Mouse (Mus musculus) embryo, embryonic 11 days (tissue): Measurements from ENCODE around the gene Notch1.

ENCODE experiments used
- DNase-seq: peaks from one replicate; pipeline ENCODE4 v3.0.0-alpha.2; 2015

Notch1 gene

DNA sequence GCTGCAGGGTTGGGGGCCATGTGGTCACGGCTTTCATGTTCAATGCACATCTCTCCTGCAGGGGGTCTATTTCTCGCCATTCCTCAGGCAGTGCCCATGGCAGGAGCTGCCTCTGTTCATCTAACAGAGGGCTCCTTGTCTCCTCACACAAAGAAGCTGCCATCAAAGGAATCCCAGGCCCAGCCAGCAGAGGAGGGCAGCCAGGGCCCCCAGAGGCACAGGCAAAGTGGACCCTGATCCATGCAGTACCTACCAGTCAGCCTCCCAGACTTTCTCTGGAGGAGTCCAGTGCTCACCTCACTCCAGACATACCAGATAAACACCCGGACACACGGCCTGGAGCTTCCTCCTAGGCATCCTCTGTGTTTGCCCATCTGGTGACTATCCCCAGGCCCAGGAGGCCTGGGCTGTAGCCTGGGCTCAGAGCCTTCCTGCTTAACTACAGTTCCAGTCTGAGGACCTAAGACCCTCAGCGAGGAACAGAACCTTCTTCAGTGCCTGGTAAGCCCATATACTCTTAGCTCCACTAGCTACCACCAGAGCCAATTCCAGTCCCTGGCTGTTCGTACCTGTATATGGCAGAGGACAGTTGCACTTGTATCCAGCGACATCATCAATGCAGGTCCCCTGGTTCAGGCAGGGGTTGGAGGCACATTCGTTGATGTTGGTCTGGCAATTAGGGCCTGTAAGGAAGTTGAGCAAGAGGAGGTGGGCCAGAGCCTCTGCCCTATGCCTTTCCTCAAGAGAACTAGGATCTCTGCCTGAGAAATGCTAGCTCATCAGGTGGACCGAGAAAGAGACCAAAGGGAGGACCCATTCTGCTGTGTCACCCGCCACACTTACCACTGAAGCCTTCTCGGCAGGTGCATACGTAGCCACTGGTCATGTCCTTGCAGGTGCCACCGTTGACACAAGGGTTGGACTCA lies 40.7 kb downstream of the Notch1 start:
- DNase-seq: peak; percentile 53

DNA sequence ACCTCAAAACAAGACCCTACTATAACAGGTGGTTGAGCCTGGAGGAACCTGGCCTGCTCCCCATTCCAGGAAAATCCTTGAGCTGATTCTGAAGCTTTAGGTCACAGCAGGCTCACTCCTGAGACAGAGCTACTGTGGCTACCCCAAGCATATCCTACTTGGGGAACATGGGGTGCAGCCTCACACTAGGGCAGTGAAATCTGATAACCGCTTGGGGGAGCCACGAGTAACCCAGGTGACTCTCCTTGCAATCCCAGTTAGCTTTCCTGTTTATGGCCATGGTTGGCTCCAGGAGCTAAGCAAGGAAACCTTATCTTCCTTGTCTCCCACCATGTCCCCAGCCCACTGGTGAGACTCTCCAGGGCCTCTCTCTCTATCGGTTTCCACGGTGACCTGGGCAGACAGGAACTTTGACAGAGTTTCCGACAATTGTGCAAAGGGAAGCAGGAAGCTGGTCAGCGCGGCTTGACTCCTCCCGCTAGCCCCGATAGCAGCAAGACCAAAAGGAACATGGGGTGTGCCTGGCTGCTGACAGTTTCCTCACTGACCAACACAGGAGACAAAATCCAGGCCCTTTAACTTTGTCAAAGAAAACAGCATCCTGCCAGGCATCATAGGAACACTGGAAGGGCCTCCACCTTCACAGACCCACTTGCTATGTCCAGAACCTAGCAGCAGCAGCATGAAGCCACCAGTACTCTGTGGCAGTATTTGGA lies 41.5 kb downstream of the Notch1 start:
- DNase-seq: peak; percentile 48

DNA sequence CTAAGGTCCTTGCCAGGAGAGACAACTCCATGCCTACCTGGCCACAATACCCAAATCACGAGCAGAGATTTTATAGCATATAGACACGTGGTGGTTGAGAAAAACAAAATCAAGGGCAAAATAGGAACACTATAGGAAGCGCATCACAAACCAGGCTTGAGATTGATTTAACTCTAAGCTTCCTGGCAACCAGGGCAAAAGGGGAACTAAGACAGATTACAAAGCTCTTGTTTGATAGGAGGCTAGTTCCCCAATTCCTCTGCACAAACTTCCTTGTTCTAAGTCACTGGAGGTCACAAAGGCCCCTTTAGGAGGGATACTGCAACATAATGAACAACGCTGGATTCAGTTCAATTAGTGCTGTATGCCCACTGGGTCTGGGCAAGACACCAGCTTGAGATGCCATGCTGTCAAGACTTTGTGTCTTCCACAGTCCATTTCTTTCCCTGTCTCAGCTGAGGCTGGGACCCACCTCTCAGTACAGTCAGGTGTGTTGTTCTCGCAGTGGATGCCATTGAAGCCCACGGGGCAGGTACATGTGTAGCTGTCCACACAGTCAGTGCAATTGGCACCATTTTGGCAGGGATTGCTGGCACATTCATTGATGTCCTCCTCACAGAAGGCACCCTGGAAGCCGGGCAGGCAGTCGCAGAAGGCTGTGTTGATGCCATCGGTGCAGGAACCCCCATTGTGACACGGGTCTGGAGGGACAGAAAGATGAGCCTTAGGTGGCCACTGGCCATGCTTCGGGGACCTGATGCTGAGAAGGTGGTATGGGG lies 44.0 kb downstream of the Notch1 start:
- no peak for DNase-seq

DNA sequence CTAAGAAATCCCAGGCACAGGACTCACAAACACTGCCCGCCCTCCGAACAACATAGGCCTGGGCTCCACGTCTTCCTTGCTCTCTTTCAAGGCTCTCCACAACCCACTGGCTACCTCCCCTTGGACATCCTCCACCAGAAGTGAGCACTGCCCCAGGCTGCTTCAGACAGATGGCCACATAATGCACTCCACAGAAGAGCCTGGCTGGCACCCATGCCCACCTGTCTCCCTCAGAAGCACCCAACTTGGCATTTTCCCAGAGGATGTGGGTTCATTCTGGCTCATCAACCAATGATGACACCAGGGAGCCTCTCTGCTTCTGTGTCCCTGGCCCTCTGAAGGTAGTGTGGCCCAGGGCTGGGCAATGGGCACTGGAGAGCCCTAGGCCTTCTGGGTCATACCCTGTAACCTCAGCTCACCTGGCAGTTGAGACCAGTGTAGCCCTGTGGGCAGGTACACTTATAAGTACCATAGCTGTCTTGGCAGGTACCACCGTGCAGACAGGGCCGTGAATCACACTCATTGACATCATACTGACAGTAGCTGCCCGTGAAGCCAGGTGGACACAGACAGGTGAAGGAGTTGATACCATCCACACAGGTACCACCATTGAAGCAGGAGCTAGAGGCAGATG lies 44.7 kb downstream of the Notch1 start:
- no peak for DNase-seq

DNA sequence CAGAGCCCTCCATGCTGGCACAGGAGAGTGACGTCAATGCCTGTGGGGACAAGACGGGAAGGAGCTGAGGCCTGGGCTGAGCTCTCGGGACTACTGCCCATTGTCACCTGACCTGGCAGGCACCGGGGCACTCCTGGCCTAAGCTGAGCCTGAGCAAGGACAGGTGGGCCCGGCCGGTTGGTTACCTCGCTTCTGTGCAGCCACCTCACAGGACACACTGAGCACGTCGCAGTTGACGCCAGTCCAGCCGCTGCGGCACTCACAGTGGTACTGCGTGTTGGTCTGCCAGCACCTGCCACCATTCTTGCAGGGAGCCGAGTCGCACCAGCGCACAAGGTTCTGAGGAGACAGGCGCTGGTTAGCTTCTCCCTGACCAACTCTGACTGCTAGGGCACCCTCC lies 45.5 kb downstream of the Notch1 start:
- no peak for DNase-seq

DNA sequence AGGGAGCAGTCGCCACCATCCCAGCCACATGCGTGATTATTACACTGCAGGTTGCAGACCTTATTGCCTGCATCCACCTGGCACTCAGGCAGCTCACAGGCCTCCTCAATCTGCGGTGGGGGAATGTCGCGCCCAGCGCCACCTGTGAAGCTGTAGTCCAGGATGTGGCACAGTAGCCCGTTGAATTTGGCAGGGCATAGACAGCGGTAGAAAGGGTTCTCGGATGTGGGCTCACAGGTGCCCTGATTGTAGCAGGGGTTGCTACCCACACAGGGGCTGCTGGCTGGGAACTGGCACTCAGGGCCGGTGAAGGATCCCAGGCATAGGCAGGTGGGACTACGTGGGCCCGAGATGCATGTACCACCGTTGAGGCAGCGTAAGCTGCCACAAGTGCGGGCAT lies 48.1 kb downstream of the Notch1 start:
- DNase-seq: no peak

DNA sequence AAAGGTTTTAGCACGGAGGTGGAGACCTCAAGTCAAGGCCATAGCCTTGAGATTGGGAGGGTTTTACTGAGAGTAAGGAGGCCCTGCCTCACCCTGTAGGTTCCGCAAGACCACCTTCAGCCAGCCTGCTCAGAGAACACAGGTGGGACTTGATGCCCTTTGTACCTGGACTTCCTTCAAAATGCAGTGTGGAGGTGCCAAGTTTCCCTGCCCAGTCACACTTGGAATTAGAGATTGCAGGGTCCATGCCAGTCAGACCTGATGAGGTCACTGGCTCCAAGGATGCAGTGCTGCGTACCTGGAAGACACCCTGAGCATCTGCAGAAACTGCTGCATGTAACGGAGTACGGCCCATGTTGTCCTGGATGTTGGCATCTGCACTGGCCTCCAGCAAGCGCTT lies 53.1 kb downstream of the Notch1 start:
- no peak for DNase-seq

DNA sequence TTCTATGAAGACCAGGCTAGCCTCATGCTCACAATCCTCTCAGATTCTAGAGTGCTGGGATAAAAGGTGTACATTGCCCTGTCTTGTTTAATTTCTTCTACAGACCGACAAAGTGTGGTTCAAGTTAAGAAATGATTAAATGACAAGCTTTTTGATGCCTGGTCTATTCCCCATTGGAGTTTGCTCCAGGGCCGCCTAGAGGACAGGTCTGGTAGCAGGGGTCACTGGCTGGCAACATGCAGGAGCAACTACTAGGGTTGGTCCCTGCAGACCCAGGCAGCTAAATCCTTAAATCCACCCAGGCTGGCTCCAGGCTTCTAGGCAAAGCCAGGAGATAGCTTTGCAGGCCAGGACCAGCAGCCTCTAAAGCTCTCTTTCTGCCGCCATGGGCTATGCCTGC lies 53.5 kb downstream of the Notch1 start:
- DNase-seq: no peak

DNA sequence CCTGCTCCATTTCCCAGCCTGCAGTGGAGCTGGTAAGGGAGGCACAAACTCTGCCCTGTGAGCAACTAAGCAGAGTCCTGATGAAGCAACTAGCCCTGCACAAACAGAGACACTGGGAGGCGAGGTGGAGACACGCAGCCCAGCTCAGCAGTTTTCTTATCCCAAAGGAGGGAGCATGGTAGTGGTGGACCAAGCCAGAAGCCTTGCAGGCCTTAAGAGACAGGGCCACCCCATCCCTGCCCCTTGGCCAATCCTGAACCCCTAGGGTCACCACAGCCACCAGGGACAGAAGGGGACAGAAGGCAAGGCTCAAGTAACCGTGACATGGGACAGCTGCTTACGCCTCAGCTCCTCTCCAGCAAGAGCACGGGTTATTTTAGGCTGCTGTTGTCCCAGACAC lies 54.8 kb downstream of the Notch1 start:
- DNase-seq: no peak

DNA sequence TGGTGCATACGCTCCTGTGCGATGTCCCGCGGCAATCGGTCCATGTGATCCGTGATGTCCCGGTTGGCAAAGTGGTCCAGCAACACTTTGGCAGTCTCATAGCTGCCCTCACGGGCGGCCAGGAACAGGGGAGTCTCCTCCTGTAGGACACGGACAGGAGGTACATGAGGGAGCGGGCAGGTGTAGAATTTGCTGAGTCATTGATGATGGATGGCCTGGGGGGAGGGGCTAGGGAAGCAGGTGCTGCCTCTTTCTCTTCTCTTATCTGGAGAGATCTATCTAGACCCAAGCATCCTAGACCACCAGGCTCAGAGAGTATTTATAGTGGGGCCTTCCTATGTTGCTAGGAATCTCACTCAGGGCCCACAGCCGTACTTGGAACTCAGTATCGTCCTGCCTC lies 55.6 kb downstream of the Notch1 start:
- DNase-seq: no peak

DNA sequence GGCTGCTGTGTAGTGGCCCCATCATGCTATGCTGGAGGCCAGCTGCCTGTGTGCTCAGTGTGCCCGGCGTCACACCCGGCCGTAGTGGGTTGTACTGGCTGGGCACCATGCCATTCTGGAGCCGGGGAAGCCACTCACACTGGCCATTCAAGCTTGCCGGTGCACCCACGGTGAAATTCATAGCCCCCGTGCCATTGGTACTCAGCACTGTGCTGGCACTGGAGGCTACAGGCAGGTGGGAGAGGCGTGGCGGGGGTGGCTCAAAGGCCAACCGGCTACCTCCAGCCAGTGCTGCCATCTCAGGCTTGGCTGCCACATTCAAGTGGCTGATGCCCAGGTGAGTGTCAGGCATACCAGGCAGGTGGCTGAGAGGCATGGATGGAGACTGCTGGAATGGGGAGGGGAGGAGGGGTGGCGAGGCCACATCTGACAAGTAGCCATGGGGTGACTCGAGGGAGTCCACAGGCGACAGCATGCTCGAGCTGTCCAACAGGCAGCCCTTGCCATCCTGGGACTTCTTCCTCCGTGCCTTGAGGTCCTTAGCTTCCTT lies 56.3 kb downstream of the Notch1 start:
- DNase-seq: no peak

DNA sequence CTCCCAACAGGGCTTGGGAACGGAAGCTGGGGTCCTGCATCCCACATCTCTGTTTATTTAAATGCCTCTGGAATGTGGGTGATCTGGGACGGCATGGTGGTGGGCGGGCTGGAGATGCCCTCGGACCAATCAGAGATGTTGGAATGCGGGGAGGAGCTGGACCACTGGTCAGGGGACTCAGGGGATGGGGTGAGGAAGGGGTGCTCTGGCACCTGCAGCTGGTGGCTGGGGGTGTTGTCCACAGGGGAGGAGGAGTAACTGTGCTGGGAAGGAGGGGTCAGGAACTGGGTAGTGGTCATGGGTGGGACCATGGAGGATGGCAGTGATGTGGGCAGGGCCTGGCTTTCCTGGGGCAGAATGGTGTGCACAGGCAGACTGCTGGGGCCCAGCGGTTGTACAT lies 57.0 kb downstream of the Notch1 start:
- DNase-seq: peak; percentile 50

DNA sequence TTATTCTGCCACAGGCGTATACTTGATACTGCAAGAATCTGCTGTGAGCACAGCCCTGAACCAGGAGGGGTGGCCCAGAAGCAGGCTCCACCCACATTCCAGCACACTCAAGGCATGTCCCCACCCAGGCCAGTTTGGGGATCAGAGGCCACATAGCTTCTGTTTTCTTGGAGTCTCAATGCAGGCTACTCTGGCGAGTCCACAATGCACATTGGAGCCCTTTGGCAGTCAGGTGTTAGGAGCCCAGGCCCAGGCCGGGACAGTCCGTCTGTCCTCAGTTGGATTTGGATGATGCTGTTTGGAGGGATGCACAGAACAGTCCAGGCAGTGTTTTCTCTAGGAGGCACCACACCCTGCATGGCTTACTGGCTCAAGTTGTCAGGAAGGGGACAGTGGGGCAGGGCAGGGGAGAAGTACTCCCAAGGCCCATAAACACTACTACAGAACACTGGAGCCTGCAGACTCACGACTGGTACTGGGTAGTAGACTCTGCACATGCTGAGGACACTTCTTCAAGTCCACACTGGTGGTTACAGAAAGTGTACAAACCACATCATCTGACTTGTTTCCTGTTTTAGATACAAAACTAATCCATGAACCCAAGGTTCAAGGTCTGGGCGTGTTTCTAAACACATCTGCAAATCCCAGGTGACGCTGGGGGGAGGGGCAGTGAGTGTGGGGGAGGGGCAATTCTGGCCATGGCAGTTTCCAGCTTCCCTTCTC lies 57.9 kb downstream of the Notch1 start:
- DNase-seq: peak; percentile 62

DNA sequence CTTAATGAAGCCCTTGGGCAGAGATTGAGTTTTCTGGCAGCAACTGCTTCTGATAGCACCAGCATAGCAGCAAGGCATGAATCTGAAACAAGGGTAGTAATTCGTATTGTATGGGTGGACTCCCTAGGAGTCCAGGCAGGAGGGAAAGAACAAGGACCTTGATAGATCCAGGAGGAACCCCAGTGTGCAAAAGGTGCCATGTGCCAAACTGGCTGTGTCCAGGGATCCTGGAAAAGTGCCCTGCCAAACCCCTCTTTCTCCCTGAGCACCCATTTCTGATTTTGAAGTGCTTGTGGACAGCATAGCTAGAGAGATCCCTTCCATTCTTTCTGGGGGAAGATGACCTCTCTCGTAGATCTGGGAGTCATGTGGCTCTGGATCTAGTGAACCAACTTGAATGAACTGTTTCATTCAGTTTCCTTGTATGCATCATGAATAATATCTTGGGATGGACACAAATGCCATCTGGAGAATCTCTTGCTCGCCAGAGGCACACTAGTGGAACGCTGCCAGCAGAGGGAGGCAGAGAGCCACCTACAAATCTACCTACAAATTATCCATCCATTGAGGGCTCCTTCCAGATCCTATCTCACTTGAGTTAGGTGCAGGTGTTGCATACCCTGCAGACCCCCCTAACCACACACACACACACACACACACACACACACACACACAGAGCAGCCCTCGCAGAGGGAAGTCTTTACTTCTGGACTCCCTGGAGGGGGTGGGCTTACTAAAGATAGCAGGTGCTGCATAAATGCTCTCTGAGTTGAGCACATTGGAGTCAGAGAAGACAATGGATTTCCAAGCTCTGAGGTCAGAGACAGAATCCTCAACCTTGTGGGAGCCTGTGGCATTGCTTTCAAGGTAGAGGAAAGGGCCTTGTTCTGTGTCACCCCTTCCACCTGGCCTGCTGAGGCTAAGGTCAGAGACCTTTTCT lies 67.1 kb downstream of the Notch1 start:
- peak; percentile 81 for DNase-seq

DNA sequence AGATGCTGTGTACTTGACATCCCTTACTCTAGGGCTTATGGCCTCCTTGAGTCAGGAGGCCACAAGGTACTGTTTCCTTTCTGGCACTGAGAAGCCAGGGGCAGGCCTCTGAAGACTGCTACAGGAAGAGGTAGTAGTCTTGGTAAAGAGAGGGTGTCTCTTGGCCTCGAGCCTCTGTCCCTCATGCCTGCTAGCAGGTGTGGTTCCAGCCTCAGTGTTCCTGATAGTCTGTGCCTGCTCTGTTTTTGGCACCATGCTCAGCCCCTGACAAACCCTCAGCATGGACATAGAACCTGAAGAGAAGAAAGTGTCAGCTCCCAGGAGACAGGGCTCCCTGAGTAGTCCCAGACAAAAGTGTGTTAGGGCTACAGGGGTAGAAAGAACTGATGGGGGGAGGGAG lies 69.0 kb downstream of the Notch1 start:
- DNase-seq: no peak

DNA sequence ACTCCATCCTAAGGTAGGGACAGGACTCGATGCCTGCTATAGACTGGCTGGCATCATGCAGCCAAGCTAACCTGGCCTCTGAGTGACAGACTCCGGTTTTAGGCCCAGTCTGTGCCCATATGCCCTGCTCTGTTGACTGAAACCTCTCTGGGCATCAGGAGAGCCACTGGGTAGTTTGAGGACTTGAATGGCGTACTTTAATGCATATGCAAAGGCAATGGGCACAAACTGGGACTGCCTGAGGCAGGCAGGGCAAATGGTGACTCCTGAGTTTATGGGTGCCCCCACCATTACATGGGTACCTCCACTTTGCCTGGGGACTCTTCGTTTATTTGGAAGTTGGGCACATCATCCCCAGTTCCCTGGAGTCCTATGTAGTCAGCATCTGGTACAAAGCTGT lies 69.8 kb downstream of the Notch1 start:
- no peak for DNase-seq

DNA sequence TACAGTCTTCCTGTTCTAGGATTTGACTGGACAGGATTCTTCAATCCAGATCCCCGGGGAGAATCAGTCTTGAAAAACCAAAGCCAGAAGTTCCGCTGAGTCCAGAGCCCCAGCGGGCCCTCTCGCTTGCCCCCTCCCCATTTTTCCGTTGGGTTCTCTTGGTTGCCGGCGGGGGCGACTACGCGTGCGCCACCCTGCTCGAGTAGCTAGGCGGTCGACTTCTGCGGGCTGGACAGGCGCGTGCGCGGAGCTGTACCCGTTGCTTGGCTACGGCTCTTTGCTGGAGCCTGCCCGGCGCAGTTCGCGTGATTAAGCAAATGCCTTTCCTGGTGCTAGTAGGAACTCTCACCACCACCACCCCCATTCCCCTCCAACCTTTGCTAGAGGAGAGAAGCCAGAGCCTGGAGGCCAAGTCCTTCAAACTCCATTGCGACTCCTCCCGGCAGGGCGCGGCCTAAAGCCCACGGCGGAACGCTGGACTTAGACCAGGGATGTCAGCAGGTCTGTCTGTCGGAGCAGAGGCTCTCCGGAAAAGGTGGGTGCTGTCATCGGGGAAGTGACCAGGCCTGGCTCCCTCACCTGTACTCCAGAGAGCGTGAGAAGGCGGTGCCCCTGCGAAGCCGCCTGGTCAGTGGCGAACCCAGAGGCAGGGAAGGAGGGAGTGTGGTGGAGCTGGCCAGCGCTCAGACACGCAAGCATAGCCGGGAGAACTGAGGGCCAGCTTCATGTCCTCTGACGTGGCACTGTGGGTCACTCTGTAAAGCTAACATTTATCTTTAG lies 70.6 kb downstream of the Notch1 start:
- DNase-seq: peak; percentile 96

DNA sequence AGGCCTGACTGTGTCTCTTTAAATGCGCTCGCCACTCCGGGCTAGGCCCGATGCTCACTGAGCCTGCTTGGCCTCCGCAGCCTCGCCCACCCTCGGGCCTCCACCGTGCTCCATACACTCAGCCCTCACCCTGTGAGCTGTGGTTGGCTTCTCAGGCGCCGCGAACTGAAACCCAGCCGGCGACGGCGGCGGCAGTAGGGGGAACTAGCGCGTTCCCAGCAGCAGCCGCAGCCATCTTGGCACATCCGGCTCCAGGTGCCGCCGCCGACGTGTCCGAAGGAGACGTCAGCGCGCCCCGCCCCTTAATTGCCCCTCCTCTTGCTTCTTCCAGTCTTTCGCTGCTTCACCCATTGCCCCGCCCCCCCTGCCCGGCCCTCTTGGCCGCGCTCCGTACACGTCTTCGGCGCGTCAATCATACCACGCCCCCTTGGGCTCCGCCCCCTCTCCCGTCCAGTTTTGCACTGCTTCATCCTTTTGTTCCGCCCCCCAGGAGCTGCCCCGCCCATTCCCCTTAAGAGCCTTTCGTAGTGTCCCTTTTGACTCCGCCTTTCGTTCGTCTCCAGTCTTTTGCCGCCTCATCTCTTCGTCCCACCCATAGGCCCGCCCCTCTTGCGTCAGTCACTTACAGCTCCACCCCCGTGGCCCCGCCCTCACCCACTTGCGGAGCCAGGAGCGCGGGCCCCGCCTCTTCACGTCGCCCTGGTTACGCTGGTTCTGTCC lies 71.4 kb downstream of the Notch1 start, which contains the start of gene Sec16a:
Gene Sec16a, minus strand, starts transcription at position 271 of the 720 bp plus-strand sequence.
- DNase-seq: peak; percentile 100

DNA sequence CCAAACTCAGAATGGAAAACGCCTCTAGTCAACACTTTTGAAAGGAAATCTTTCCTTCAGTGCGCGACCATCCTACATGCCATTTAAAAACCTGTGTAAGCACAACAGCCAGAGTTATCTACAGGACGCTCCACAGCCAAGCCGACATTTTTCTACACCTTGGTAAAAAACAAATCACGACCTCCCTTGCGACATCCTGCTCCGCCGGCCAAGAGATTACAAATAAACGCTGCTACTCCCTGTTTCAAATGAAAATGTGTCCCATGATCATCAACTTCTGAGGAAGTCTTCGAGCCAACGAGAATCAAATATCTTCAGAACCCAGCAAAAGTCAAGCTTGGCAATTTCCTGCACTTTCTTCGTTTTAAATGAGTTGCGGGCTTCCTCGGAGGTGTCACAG lies 72.1 kb downstream of the Notch1 start:
- DNase-seq: no peak
